Mouse (Mus musculus): ENCODE measurements around the gene Prkacb. TPM values are rescaled to one million over a fixed set of nuclear protein-coding genes. Genes with fewer than 3 reads are reported as not detected.
"Not testable (repeated sequence)": the region's sequence is repeated elsewhere in the genome, so short reads cannot be mapped to it uniquely, and the experiment has no call there.

Prkacb gene
- total RNA-seq, 1 experiment: 19.1 TPM

DNA sequence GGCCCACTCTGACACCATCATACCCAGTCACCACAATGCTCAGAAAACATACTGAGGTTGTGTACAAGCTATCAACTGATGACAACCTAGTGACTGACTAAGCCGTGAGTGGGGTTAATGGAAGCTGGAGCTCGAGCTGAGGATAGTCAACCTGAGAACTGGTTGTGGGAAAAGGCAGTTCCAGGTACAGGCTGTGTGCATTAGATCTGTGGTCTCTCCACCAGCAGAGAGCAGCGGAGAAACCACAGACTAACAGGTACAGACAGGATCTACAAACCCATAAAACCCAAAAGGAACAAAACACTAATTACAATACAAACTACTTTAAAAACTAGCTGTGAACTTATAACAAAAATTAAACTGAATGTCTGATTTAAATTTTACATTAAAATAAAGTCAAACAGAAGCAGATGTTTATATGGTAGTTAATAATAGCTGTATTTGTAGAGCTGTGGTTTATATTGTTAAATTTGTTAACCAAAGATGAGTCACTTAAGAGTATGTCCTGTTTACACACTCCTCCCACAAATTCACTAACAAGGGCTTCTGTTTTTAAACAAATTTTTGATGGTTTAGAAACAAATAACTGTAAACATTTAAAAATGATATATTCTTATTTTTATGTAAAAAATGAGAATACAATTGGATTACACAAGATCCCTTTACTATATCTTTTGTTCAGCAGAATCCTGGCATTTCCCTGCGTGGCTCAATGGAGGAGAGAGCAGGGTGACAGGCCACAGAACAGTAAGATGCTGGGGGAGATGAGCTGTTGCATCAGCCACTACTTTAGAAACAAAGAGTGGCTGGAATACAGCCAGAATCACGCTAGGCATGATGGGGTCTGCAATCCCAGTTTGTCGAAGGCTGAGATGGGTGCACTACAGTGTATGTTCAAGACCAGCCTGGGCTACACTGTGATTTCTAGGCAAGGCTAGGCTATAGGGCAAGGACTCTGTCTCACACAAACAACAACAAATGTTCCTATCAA is 54.5 kb downstream of the Prkacb start:
- H3K36me3 ChIP-seq (ENCODE audit: control insufficient read depth, insufficient read depth, low read length, poor library complexity, severe bottlenecking): no peaks in the 10 kb centered on the region
- peaks cover 0 to 3% of the 10 kb centered on the region in 2 experiments; a peak in 1 of 4 replicates for H3K4me1 ChIP-seq (ENCODE audit: control insufficient read depth in 2 of 2, insufficient read depth in 2 of 2, low read length in 2 of 2, poor library complexity in 1 of 2)
- H3K27ac ChIP-seq (ENCODE audit: insufficient read depth, low read depth, low read length, poor library complexity, severe bottlenecking): no peak overlapping the region
- H3K4me3 ChIP-seq (ENCODE audit: insufficient read depth in 1 of 2, low read depth in 1 of 2, low read length in 2 of 2, poor library complexity in 1 of 2, severe bottlenecking in 1 of 2): no peak overlapping the region
- in situ Hi-C loops (cut with MboI; ENCODE audit: low sequenced_read_pairs in 2 of 2, unreplicated experiment in 2 of 2): no loop called here
- H3K9ac ChIP-seq (ENCODE audit: insufficient read depth, low read depth, low read length, poor library complexity, severe bottlenecking): no peak overlapping the region
- H3K9me3 ChIP-seq (ENCODE audit: control insufficient read depth, insufficient read depth, low read depth, low read length): no peaks in the 10 kb centered on the region
- no peak for DNase-seq (ENCODE audit: low read depth, low spot score)
- TF ChIP-seq CHD2 (IDR thresholded peaks at IDR 0.05; ENCODE audit: low read depth, low read length) (no peak), ZC3H11A (IDR thresholded peaks at IDR 0.05; ENCODE audit: borderline replicate concordance, low read depth, low read length) (no peak), MAFK (IDR thresholded peaks at IDR 0.05; ENCODE audit: insufficient read depth, low read depth, low read length) (no peak), HCFC1 (IDR thresholded peaks at IDR 0.05; ENCODE audit: borderline replicate concordance, insufficient read depth, low read length) (no peak), ZNF384 (IDR thresholded peaks at IDR 0.05; ENCODE audit: low read depth, low read length) (no peak)

DNA sequence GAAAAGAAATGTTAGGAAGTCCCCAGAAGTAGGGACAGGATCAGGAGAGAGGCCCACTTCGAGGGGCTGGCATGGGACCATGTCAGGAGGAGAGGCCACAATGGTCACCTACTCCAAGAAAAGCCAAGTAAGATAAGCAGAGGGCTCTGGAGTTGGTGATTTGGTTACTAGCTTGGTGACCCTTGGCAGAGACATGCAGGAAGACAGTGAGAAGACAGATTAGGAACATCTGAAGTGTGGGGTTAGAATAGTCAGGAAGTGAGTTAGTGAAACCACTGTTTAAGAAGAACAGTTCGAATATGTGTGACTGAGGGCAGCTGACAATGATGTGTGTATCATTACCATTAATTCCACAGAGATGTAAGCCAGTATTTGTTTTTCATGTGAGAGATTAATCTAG is 58.5 kb downstream of the Prkacb start:
- in situ Hi-C loops (cut with MboI; ENCODE audit: low sequenced_read_pairs in 2 of 2, unreplicated experiment in 2 of 2): no loop called here
- Histone ChIP-seq H3K27ac (ENCODE audit: insufficient read depth, low read depth, low read length, poor library complexity, severe bottlenecking) (no peak overlapping the region), H3K9me3 (ENCODE audit: control insufficient read depth, insufficient read depth, low read depth, low read length) (no peaks in the 10 kb centered on the region), H3K9ac (ENCODE audit: insufficient read depth, low read depth, low read length, poor library complexity, severe bottlenecking) (no peak overlapping the region), H3K4me3 (ENCODE audit: insufficient read depth in 1 of 2, low read depth in 1 of 2, low read length in 2 of 2, poor library complexity in 1 of 2, severe bottlenecking in 1 of 2) (no peak overlapping the region), H3K4me1 (ENCODE audit: control insufficient read depth in 2 of 2, insufficient read depth in 2 of 2, low read length in 2 of 2, poor library complexity in 1 of 2) (peaks cover 1 to 3% of the 10 kb centered on the region in 2 experiments; a peak in 1 of 4 replicates), H3K36me3 (ENCODE audit: control insufficient read depth, insufficient read depth, low read length, poor library complexity, severe bottlenecking) (peaks cover 7% of the 10 kb centered on the region; the same call in 1 of the 2 replicates)
- DNase-seq (ENCODE audit: low read depth, low spot score): no peak
- no peak for TF ChIP-seq ZNF384 (IDR thresholded peaks at IDR 0.05; ENCODE audit: low read depth, low read length)
- TF ChIP-seq ZC3H11A (IDR thresholded peaks at IDR 0.05; ENCODE audit: borderline replicate concordance, low read depth, low read length): no peak
- no peak for TF ChIP-seq CHD2 (IDR thresholded peaks at IDR 0.05; ENCODE audit: low read depth, low read length)

DNA sequence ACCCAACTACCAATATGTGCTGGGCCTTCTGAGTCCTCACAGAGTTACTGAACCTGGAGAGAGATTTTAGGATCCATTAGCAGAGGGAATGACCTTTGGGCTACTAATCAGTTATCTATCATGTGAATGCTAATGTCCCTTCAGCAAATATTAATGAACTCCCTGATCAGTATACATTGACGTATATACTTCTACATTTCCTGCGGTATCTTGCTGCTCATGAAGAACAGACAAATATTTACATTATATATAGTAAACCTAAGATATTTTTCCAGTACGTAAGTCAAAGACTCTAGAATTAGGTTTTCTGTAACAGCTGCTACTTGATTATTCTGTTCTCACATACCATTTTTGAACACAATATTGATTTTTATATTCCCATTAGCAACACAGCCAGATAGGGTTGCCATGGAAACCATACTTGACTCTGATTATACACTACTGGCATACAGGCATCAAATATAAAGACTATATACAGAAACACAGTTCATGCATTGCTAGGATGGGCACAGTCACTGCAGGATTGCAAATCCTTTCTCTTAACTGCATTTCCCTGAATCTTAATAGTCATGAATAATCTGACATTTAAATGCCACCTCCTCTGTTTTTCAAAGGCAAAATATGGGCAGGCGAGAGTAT is 71.1 kb downstream of the Prkacb start:
- H3K9ac ChIP-seq (ENCODE audit: insufficient read depth, low read depth, low read length, poor library complexity, severe bottlenecking): no peak overlapping the region
- no peak overlapping the region for H3K4me3 ChIP-seq (ENCODE audit: insufficient read depth in 1 of 2, low read depth in 1 of 2, low read length in 2 of 2, poor library complexity in 1 of 2, severe bottlenecking in 1 of 2)
- no peaks in the 10 kb centered on the region for H3K9me3 ChIP-seq (ENCODE audit: control insufficient read depth, insufficient read depth, low read depth, low read length)
- no peak overlapping the region for H3K27ac ChIP-seq (ENCODE audit: insufficient read depth, low read depth, low read length, poor library complexity, severe bottlenecking)
- H3K36me3 ChIP-seq (ENCODE audit: control insufficient read depth, insufficient read depth, low read length, poor library complexity, severe bottlenecking): peaks cover 15% of the 10 kb centered on the region; the same call in 1 of the 2 replicates
- H3K4me1 ChIP-seq (ENCODE audit: control insufficient read depth in 2 of 2, insufficient read depth in 2 of 2, low read length in 2 of 2, poor library complexity in 1 of 2): no peaks in the 10 kb centered on the region
- in situ Hi-C loops (cut with MboI; ENCODE audit: low sequenced_read_pairs in 2 of 2, unreplicated experiment in 2 of 2): no loop called here
- no peak for DNase-seq (ENCODE audit: low read depth, low spot score)
- TF ChIP-seq ZNF384 (IDR thresholded peaks at IDR 0.05; ENCODE audit: low read depth, low read length) (no peak), HCFC1 (IDR thresholded peaks at IDR 0.05; ENCODE audit: borderline replicate concordance, insufficient read depth, low read length) (no peak), MAFK (IDR thresholded peaks at IDR 0.05; ENCODE audit: insufficient read depth, low read depth, low read length) (no peak), CHD2 (IDR thresholded peaks at IDR 0.05; ENCODE audit: low read depth, low read length) (no peak), ZC3H11A (IDR thresholded peaks at IDR 0.05; ENCODE audit: borderline replicate concordance, low read depth, low read length) (no peak)

DNA sequence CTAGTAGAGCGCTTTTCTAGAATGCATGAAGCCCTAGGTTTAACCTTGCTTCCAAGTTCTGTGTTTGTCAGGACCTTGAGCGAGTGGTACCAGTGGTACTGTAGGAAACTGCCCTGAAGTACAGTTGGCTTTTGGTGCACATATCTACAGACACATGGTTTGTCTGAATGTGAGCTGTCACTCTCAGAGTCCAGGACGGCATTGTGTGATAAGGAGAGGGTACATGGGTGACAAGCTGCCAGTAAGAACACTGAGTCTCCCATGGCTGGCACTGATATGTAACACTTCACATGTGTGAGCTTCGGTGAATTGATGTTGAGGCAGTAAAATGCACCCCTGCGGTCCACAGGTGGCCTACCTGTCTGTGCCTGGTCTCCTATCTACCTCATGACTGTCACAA is 71.6 kb downstream of the Prkacb start:
- Histone ChIP-seq H3K4me3 (ENCODE audit: insufficient read depth in 1 of 2, low read depth in 1 of 2, low read length in 2 of 2, poor library complexity in 1 of 2, severe bottlenecking in 1 of 2) (no peak overlapping the region), H3K9ac (ENCODE audit: insufficient read depth, low read depth, low read length, poor library complexity, severe bottlenecking) (no peak overlapping the region), H3K27ac (ENCODE audit: insufficient read depth, low read depth, low read length, poor library complexity, severe bottlenecking) (no peak overlapping the region), H3K9me3 (ENCODE audit: control insufficient read depth, insufficient read depth, low read depth, low read length) (no peaks in the 10 kb centered on the region), H3K4me1 (ENCODE audit: control insufficient read depth in 2 of 2, insufficient read depth in 2 of 2, low read length in 2 of 2, poor library complexity in 1 of 2) (no peaks in the 10 kb centered on the region), H3K36me3 (ENCODE audit: control insufficient read depth, insufficient read depth, low read length, poor library complexity, severe bottlenecking) (peaks cover 16% of the 10 kb centered on the region; the same call in 1 of the 2 replicates)
- in situ Hi-C loops (cut with MboI; ENCODE audit: low sequenced_read_pairs in 2 of 2, unreplicated experiment in 2 of 2): no loop called here
- no peak for DNase-seq (ENCODE audit: low read depth, low spot score)
- TF ChIP-seq MAFK (IDR thresholded peaks at IDR 0.05; ENCODE audit: insufficient read depth, low read depth, low read length) (no peak), HCFC1 (IDR thresholded peaks at IDR 0.05; ENCODE audit: borderline replicate concordance, insufficient read depth, low read length) (no peak), ZC3H11A (IDR thresholded peaks at IDR 0.05; ENCODE audit: borderline replicate concordance, low read depth, low read length) (no peak), CHD2 (IDR thresholded peaks at IDR 0.05; ENCODE audit: low read depth, low read length) (no peak), ZNF384 (IDR thresholded peaks at IDR 0.05; ENCODE audit: low read depth, low read length) (no peak)

DNA sequence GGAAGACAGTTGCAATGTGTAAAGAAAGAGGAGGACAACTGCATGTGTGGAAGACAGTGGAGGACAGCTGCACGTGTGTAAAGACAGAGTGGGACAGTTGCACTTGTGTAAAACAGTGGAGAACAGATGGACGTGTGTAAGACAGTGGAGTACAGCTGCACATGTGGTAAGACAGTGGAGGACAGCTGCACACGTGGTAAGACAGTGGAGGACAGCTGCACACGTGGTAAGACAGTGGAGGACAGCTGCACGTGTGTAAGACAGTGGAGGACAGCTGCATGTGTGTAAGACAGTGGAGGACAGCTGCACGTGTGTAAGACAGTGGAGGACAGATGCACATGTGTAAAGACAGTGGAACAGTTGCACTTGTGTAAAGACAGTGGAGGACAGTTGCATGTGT is 76.6 kb downstream of the Prkacb start:
- in situ Hi-C loops (cut with MboI; ENCODE audit: low sequenced_read_pairs in 2 of 2, unreplicated experiment in 2 of 2); H3K4me3 ChIP-seq (ENCODE audit: insufficient read depth in 1 of 2, low read depth in 1 of 2, low read length in 2 of 2, poor library complexity in 1 of 2, severe bottlenecking in 1 of 2); H3K27ac ChIP-seq (ENCODE audit: insufficient read depth, low read depth, low read length, poor library complexity, severe bottlenecking); H3K4me1 ChIP-seq (ENCODE audit: control insufficient read depth in 2 of 2, insufficient read depth in 2 of 2, low read length in 2 of 2, poor library complexity in 1 of 2); H3K9me3 ChIP-seq (ENCODE audit: control insufficient read depth, insufficient read depth, low read depth, low read length); H3K9ac ChIP-seq (ENCODE audit: insufficient read depth, low read depth, low read length, poor library complexity, severe bottlenecking); DNase-seq (ENCODE audit: low read depth, low spot score): not testable (repeated sequence)
- H3K36me3 ChIP-seq (ENCODE audit: control insufficient read depth, insufficient read depth, low read length, poor library complexity, severe bottlenecking): peaks cover 11% of the 10 kb centered on the region; the same call in 1 of the 2 replicates

Data from ES-E14 (cell line).